Mouse (Mus musculus) heart, adult 2 months (tissue): ENCODE data around the gene Arl1. TPM values are rescaled to one million over a fixed set of nuclear protein-coding genes. Genes with fewer than 3 reads are reported as not detected.
"Not testable (repeated sequence)": the region's sequence is repeated elsewhere in the genome, so short reads cannot be mapped to it uniquely, and the experiment has no call there.

ENCODE experiments used
- DNase-seq, 2 experiments: peaks; one replicate each; pipeline ENCODE4 v3.0.0; 2021
- H3K27ac ChIP-seq: fragments of 200-600 bp; 2 replicates; pipeline ENCODE4 v1.8.1; 2022
- H3K27me3 ChIP-seq: fragments of 200-500 bp; 2 replicates; pipeline ENCODE4 v1.6.1; 2012; ENCODE audit warnings: mild to moderate bottlenecking, low read length, inconsistent platforms, mixed read lengths; ENCODE audit not compliant: control insufficient read depth, insufficient read depth
- H3K36me3 ChIP-seq: fragments of 200-500 bp; 2 replicates; pipeline ENCODE4 v1.6.1; 2012; ENCODE audit warnings: low read length, inconsistent platforms; ENCODE audit not compliant: control insufficient read depth, insufficient read depth
- H3K4me1 ChIP-seq: fragments of 200-500 bp; 2 replicates; pipeline ENCODE4 v1.6.1; 2011; ENCODE audit warnings: low read length; ENCODE audit not compliant: control insufficient read depth, insufficient read depth
- H3K4me3 ChIP-seq: fragments of 200-600 bp; 2 replicates; pipeline ENCODE4 v1.8.1; 2022
- H3K79me2 ChIP-seq: fragments of 200-500 bp; replicated peaks from 2 replicates; pipeline ENCODE4 v1.6.1; 2012; ENCODE audit warnings: mild to moderate bottlenecking, inconsistent platforms, low read length, moderate library complexity, mixed read lengths; ENCODE audit not compliant: control insufficient read depth, insufficient read depth
- H3K9ac ChIP-seq: fragments of 200-500 bp; 2 replicates; pipeline ENCODE4 v1.6.1; 2012; ENCODE audit warnings: low read depth, mild to moderate bottlenecking, control low read depth, inconsistent platforms, low read length, mixed read lengths
- CTCF ChIP-seq: fragments of 200-600 bp; IDR thresholded peaks from 2 replicates; pipeline ENCODE4 v1.8.1; 2022; ENCODE audit warnings: antibody characterized with exemption, mild to moderate bottlenecking, moderate library complexity
- EP300 ChIP-seq: fragments of 200-500 bp; IDR thresholded peaks from 2 replicates; pipeline ENCODE4 v1.6.1; 2011; ENCODE audit warnings: low read depth, low read length, control low read depth; ENCODE audit not compliant: insufficient read depth
- POLR2A ChIP-seq: fragments of 200-500 bp; IDR thresholded peaks from 2 replicates; pipeline ENCODE4 v1.6.1; 2011; ENCODE audit warnings: mild to moderate bottlenecking, low read depth, low read length, control low read depth; ENCODE audit not compliant: insufficient read depth
- WGBS: fragments of 180-500 bp; shearing (Covaris S2); methylation state at CpG from one replicate; pipeline ENCODE4 v1.1.7; 2018; 5-methylcytosine and 5-hydroxymethylcytosine counted together
- intact Hi-C: fragments of 180-260 bp; cut with DNase I; formaldehyde crosslinking; loops from one replicate; pipeline ENCODE4 v1.15.1; 2025
- polyA plus RNA-seq: library from polyadenylated mRNA; depleted of rRNA; stranded (reverse); fragments of >200 nt; gene quantifications from 2 replicates; pipeline ENCODE4 v1.2.3, GENCODE M21; 2012
- total RNA-seq, 2 experiments: library from RNA; stranded (reverse); gene quantifications; 2 replicates each; pipeline ENCODE4 v1.2.3; 2021

Gene Arl1
- total and polyA plus RNA-seq, 3 experiments, result 26.1 to 89.2 (median 80.3) TPM

GRCm38 (mm10) chr10:88769676-88770075 is 39.0 kb downstream of the Arl1 start:
- H3K4me3 ChIP-seq, result no peak overlapping the region
- H3K4me1 ChIP-seq, result peaks cover 2% of the 10 kb centered on the region; the same call in 1 of the 2 replicates
- WGBS, result 91% methylated on average over 7 of the region's 7 CpGs
- no peak overlapping the region for H3K27ac ChIP-seq
- no peaks in the 10 kb centered on the region for H3K27me3 ChIP-seq
- no peak overlapping the region for H3K9ac ChIP-seq
- intact Hi-C loops, result no loop called here
- H3K36me3 ChIP-seq, result peaks cover 2% of the 10 kb centered on the region; the same call in 1 of the 2 replicates
- no peaks in the 10 kb centered on the region for H3K79me2 ChIP-seq
- no peak for DNase-seq
- TF ChIP-seq POLR2A (no peak), EP300 (no peak), CTCF (no peak)

GRCm38 (mm10) chr10:88772965-88773364 is 42.3 kb downstream of the Arl1 start:
- intact Hi-C loops, H3K27me3 ChIP-seq, H3K9ac ChIP-seq, H3K4me3 ChIP-seq, H3K79me2 ChIP-seq, H3K36me3 ChIP-seq, H3K4me1 ChIP-seq, DNase-seq, H3K27ac ChIP-seq: not testable (repeated sequence)
- 84% methylated on average over 5 of the region's 5 CpGs for WGBS

DNA sequence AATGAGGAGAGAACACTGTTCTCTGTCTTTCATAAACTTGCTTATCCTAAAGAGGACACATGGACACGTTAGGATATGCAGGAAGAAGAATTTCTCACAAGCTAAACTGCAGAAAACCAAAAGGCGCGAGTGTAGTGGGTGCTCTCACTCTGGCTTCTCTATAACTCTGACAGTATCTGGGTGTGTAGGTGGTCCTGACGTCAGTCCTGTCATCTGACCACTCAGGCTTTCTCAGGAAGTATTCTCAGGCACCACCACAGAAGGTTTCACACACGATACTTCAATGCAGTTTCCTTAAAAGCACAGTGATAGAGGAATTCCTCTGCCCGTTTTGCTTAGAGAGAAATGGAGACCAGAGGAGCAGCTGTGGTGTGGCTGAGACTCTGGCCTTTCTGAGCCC is 45.5 kb downstream of the Arl1 start:
- H3K9ac ChIP-seq, result no peak overlapping the region
- H3K4me3 ChIP-seq, result no peak overlapping the region
- no peak for DNase-seq
- H3K27me3 ChIP-seq, result no peaks in the 10 kb centered on the region
- 75% methylated on average over 6 of the region's 6 CpGs for WGBS
- H3K79me2 ChIP-seq, result no peaks in the 10 kb centered on the region
- H3K4me1 ChIP-seq, result no peaks in the 10 kb centered on the region
- intact Hi-C loops, result no loop called here
- H3K36me3 ChIP-seq, result no peaks in the 10 kb centered on the region
- TF ChIP-seq CTCF (no peak), EP300 (no peak), POLR2A (no peak)
- H3K27ac ChIP-seq, result no peak overlapping the region

DNA sequence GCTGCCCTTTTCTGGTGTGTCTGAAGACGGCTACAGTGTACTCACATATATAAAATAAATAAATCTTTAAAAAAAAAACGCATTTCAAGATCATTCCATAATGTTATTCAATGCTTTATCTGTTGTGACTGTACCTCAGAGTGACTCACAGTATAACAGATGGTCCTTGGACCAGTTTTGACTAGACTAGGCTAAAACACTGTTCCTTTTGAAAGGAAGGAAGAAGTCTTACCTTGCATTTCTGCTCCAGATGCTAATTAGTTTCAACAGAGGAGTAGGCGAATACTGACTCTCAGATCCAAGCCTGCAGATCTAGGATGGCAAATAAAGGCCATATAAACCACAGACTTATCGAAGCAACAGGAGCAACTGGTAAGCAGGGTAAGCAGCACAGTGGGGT is 50.1 kb downstream of the Arl1 start:
- TF ChIP-seq CTCF (no peak), EP300 (no peak), POLR2A (no peak)
- intact Hi-C loops, result no loop called here
- Histone ChIP-seq H3K79me2 (no peaks in the 10 kb centered on the region), H3K4me1 (no peaks in the 10 kb centered on the region), H3K9ac (no peak overlapping the region), H3K27me3 (no peaks in the 10 kb centered on the region), H3K27ac (no peak overlapping the region), H3K4me3 (no peak overlapping the region), H3K36me3 (no peaks in the 10 kb centered on the region)
- DNase-seq, result no peak
- WGBS, result 80% methylated on average over 4 of the region's 4 CpGs

DNA sequence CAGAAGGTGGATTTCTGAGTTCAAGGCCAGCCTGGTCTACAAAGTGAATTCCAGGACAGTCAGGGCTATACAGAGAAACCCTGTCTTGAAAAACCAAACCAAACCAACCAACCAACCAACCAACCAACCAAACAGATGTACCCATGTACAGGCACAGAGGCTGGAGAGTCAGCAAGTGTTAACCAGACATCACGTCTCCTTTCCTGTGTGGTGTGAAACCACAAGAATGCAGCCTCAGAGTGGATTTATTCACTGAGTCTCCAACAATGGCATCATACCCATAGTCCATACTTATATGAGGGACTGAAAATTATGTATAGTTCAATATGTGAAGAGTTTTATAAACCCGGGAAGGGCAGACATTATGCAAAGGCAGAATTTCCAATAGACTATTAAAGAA is 52.5 kb downstream of the Arl1 start:
- DNase-seq, H3K9ac ChIP-seq, H3K27me3 ChIP-seq, H3K27ac ChIP-seq, H3K4me3 ChIP-seq, H3K4me1 ChIP-seq, intact Hi-C loops, H3K79me2 ChIP-seq, H3K36me3 ChIP-seq: not testable (repeated sequence)
- WGBS, result 92% methylated on average over 2 of the region's 2 CpGs

- intact Hi-C loops, result no loop called here
- Histone ChIP-seq H3K27me3 (no peaks in the 10 kb centered on the region), H3K27ac (no peak overlapping the region), H3K4me3 (no peak overlapping the region), H3K4me1 (no peaks in the 10 kb centered on the region), H3K9ac (no peak overlapping the region), H3K36me3 (no peaks in the 10 kb centered on the region), H3K79me2 (no peaks in the 10 kb centered on the region)
- DNase-seq, result no peak
- 92% methylated on average over 5 of the region's 5 CpGs for WGBS
- TF ChIP-seq POLR2A (no peak), CTCF (no peak)
Observed at GRCm38 (mm10) chr10:88783941-88784340, 53.3 kb downstream of the Arl1 start.

- no peak for DNase-seq
- H3K9ac ChIP-seq, result no peak overlapping the region
Observed at GRCm38 (mm10) chr10:88784513-88784931, 53.9 kb downstream of the Arl1 start.

More at GRCm38 (mm10) chr10:88784513-88784931, 53.9 kb downstream of the Arl1 start:
- Histone ChIP-seq H3K4me3 (no peak overlapping the region), H3K36me3 (no peaks in the 10 kb centered on the region), H3K27me3 (no peaks in the 10 kb centered on the region), H3K27ac (no peak overlapping the region), H3K4me1 (no peaks in the 10 kb centered on the region), H3K79me2 (no peaks in the 10 kb centered on the region)
- 89% methylated on average over 5 of the region's 5 CpGs for WGBS
- TF ChIP-seq POLR2A, result no peak
- TF ChIP-seq CTCF, result no peak
- TF ChIP-seq EP300, result no peak
- intact Hi-C loops, result no loop called here
